Mouse (Mus musculus) forebrain, embryonic 16.5 days (tissue): ENCODE data around the gene Rpl29. TPM values are rescaled to one million over a fixed set of nuclear protein-coding genes. Genes with fewer than 3 reads are reported as not detected.

Source experiments
- ATAC-seq: fragments of 200-750 bp; cut with Nextera tagmentation; 2 replicates; pipeline ENCODE4 v1.8.0; 2017; ENCODE audit warnings: mild to moderate bottlenecking, moderate library complexity
- H3K27ac ChIP-seq: fragments of 300-500 bp; sonication (generic); 2 replicates; pipeline ENCODE4 v1.5.1; 2014; ENCODE audit warnings: low read length, control low read depth
- H3K27me3 ChIP-seq: fragments of 300-500 bp; sonication (generic); replicated peaks from 2 replicates; pipeline ENCODE4 v1.6.1; 2014; ENCODE audit warnings: low read length; ENCODE audit not compliant: control insufficient read depth, insufficient read depth
- H3K36me3 ChIP-seq: fragments of 300-500 bp; sonication (generic); 2 replicates; pipeline ENCODE4 v1.6.1; 2014; ENCODE audit not compliant: control insufficient read depth, insufficient read depth
- H3K4me1 ChIP-seq: fragments of 300-500 bp; sonication (generic); replicated peaks from 2 replicates; pipeline ENCODE4 v1.6.1; 2014; ENCODE audit warnings: low read length; ENCODE audit not compliant: control insufficient read depth, insufficient read depth
- H3K4me2 ChIP-seq: fragments of 300-500 bp; sonication (generic); 2 replicates; pipeline ENCODE4 v1.6.1; 2014; ENCODE audit warnings: mild to moderate bottlenecking, low read length, control low read depth
- H3K4me3 ChIP-seq: fragments of 300-500 bp; sonication (generic); replicated peaks from 2 replicates; pipeline ENCODE4 v1.5.1; 2014; ENCODE audit warnings: mild to moderate bottlenecking, low read length, control low read depth
- H3K9ac ChIP-seq: fragments of 300-500 bp; sonication (generic); replicated peaks from 2 replicates; pipeline ENCODE4 v1.6.1; 2014; ENCODE audit warnings: low read depth, low read length, control low read depth
- H3K9me3 ChIP-seq: fragments of 300-500 bp; sonication (generic); 2 replicates; pipeline ENCODE4 v1.6.1; 2016; ENCODE audit warnings: low read length; ENCODE audit not compliant: control insufficient read depth
- WGBS: fragments of 180-500 bp; shearing (Covaris S2); extraction: QIAGEN DNeasy Blood & Tissue Kit; methylation state at CpG from one replicate; pipeline ENCODE4 v1.1.7; 2014; 5-methylcytosine and 5-hydroxymethylcytosine counted together
- polyA plus RNA-seq: library from polyadenylated mRNA; unstranded; fragments of >200 nt; fragmentation: Nextera tagmentation; extraction: Ambion mirVana; gene quantifications from 2 replicates; pipeline ENCODE4 v1.2.1, GENCODE M21; 2015

Gene Rpl29
- polyA plus RNA-seq, result 564 and 591 TPM in 2 replicates

GRCm38 (mm10) chr9:106429221-106430014 is at the start of gene Rpl29:
TSS of gene Rpl29 (plus strand) at chr9:106429454.
- WGBS, result under 1% methylated on average over 55 of the region's 55 CpGs

GRCm38 (mm10) chr9:106386181-106386864 is 42.9 kb upstream of the Rpl29 start:
- H3K27ac ChIP-seq, result no peak overlapping the region
- H3K27me3 ChIP-seq, result no peaks in the 10 kb centered on the region
- H3K4me1 ChIP-seq, result peaks cover 28% of the 10 kb centered on the region
- no peaks in the 10 kb centered on the region; the same call in 1 of the 2 replicates for H3K9me3 ChIP-seq
- H3K4me3 ChIP-seq, result no peak overlapping the region
- no peaks in the 10 kb centered on the region for H3K36me3 ChIP-seq
- 81% methylated on average over 12 of the region's 12 CpGs for WGBS
- no peak overlapping the region for H3K4me2 ChIP-seq
- ATAC-seq, result peak; percentile 35; the same call in 1 of the 2 replicates
- H3K9ac ChIP-seq, result no peak overlapping the region

More at GRCm38 (mm10) chr9:106429221-106430014, at the start of gene Rpl29:
- H3K27ac ChIP-seq, result peak within 1 kb of the TSS; percentile 96
- peaks cover 10% of the 10 kb centered on the region; the same call in 1 of the 2 replicates for H3K36me3 ChIP-seq
- no peaks in the 10 kb centered on the region for H3K9me3 ChIP-seq
- H3K4me1 ChIP-seq, result peaks cover 10% of the 10 kb centered on the region
- peak; percentile 91 for ATAC-seq
- H3K27me3 ChIP-seq, result no peaks in the 10 kb centered on the region
- peak within 1 kb of the TSS; percentile 70 for H3K9ac ChIP-seq
- peak within 1 kb of the TSS; percentile 67 for H3K4me3 ChIP-seq
- peak within 1 kb of the TSS; percentile 69 for H3K4me2 ChIP-seq

GRCm38 (mm10) chr9:106392828-106393527 is 36.3 kb upstream of the Rpl29 start:
- H3K27ac ChIP-seq, result no peak overlapping the region
- no peaks in the 10 kb centered on the region for H3K36me3 ChIP-seq
- H3K9me3 ChIP-seq, result no peaks in the 10 kb centered on the region; the same call in 1 of the 2 replicates
- no peak overlapping the region for H3K4me3 ChIP-seq
- H3K4me2 ChIP-seq, result no peak overlapping the region
- 75% methylated on average over 11 of the region's 11 CpGs for WGBS
- no peak overlapping the region for H3K9ac ChIP-seq
- ATAC-seq, result no peak
- peaks cover 20% of the 10 kb centered on the region for H3K4me1 ChIP-seq
- H3K27me3 ChIP-seq, result no peaks in the 10 kb centered on the region

- H3K4me3 ChIP-seq, result no peak overlapping the region
- no peaks in the 10 kb centered on the region; the same call in 1 of the 2 replicates for H3K9me3 ChIP-seq
- ATAC-seq, result no peak
- WGBS, result 60% methylated on average over 8 of the region's 8 CpGs
- H3K27ac ChIP-seq, result no peak overlapping the region
- H3K9ac ChIP-seq, result no peak overlapping the region
- no peaks in the 10 kb centered on the region for H3K27me3 ChIP-seq
- H3K4me1 ChIP-seq, result peaks cover 20% of the 10 kb centered on the region
- H3K36me3 ChIP-seq, result no peaks in the 10 kb centered on the region
- H3K4me2 ChIP-seq, result no peak overlapping the region
These were observed 35.7 kb upstream of the Rpl29 start for GRCm38 (mm10) chr9:106393548-106393947.

- no peak overlapping the region for H3K4me2 ChIP-seq
- H3K27ac ChIP-seq, result no peak overlapping the region
- 21% methylated on average over 11 of the region's 11 CpGs for WGBS
These were observed 34.3 kb upstream of the Rpl29 start for GRCm38 (mm10) chr9:106394649-106395602.

GRCm38 (mm10) chr9:106397733-106398132 is 31.5 kb upstream of the Rpl29 start:
- no peaks in the 10 kb centered on the region for H3K27me3 ChIP-seq
- no peaks in the 10 kb centered on the region for H3K9me3 ChIP-seq
- H3K9ac ChIP-seq, result no peak overlapping the region
- WGBS, result 88% methylated on average over 4 of the region's 4 CpGs
- no peak overlapping the region for H3K4me2 ChIP-seq
- no peak overlapping the region for H3K27ac ChIP-seq
- H3K36me3 ChIP-seq, result no peaks in the 10 kb centered on the region
- H3K4me1 ChIP-seq, result peaks cover 16% of the 10 kb centered on the region
- ATAC-seq, result no peak
- no peak overlapping the region for H3K4me3 ChIP-seq

More at GRCm38 (mm10) chr9:106394649-106395602, 34.3 kb upstream of the Rpl29 start:
- Histone ChIP-seq H3K4me3 (no peak overlapping the region), H3K36me3 (no peaks in the 10 kb centered on the region), H3K9ac (no peak overlapping the region), H3K27me3 (no peaks in the 10 kb centered on the region), H3K4me1 (peaks cover 20% of the 10 kb centered on the region), H3K9me3 (no peaks in the 10 kb centered on the region)
- no peak for ATAC-seq

- Histone ChIP-seq H3K36me3 (no peaks in the 10 kb centered on the region), H3K4me1 (peaks cover 10% of the 10 kb centered on the region; the same call in 1 of the 2 replicates), H3K27ac (no peak overlapping the region), H3K9me3 (no peaks in the 10 kb centered on the region), H3K4me3 (no peak overlapping the region), H3K9ac (no peak overlapping the region), H3K4me2 (no peak overlapping the region), H3K27me3 (no peaks in the 10 kb centered on the region)
- 82% methylated on average over 9 of the region's 9 CpGs for WGBS
- ATAC-seq, result no peak
These were observed 30.5 kb upstream of the Rpl29 start for GRCm38 (mm10) chr9:106398667-106399311.

- Histone ChIP-seq H3K27me3 (no peaks in the 10 kb centered on the region), H3K9ac (no peak overlapping the region), H3K4me1 (peaks cover 7% of the 10 kb centered on the region; the same call in 1 of the 2 replicates), H3K36me3 (no peaks in the 10 kb centered on the region), H3K27ac (no peak overlapping the region), H3K9me3 (no peaks in the 10 kb centered on the region), H3K4me3 (no peak overlapping the region), H3K4me2 (no peak overlapping the region)
- no peak for ATAC-seq
- WGBS, result 85% methylated on average over 3 of the region's 3 CpGs
These were observed 29.4 kb upstream of the Rpl29 start for GRCm38 (mm10) chr9:106399808-106400207.
